Mouse (Mus musculus) erythroblast, adult 5-6 weeks (primary cell): ENCODE data around the gene Mrpl4. TPM values are rescaled to one million over a fixed set of nuclear protein-coding genes. Genes with fewer than 3 reads are reported as not detected.
A peak's percentile ranks its signal among the peaks of the same experiment; 100 is the strongest.
"Not testable (repeated sequence)": the region's sequence is repeated elsewhere in the genome, so short reads cannot be mapped to it uniquely, and the experiment has no call there.

Experiments used
- ATAC-seq: replicated peaks from 2 replicates; pipeline ENCODE4 v1.8.0; 2016; ENCODE audit warnings: moderate number of reproducible peaks, mild to moderate bottlenecking, moderate TSS enrichment, inconsistent platforms; ENCODE audit not compliant: poor library complexity, low FRiP score, severe bottlenecking
- total RNA-seq, 2 experiments: library from RNA; stranded (forward) in 1 of 2; stranded (reverse) in 1 of 2; fragments of 150-400 nt in 1 of 2; fragments of 200-764, 138-1000 nt in 1 of 2; gene quantifications; 2 replicates each; pipeline versions ENCODE4 v1.2.3 to v1.2.4; 2015 to 2017; ENCODE audit warnings: low replicate concordance in 2 of 2

Mrpl4 gene
- total RNA-seq, 2 experiments from 2014 or later = 11.4 to 19.0 TPM

- no peak for ATAC-seq
Observed at GRCm38 (mm10) chr9:21032491-21032890, 30.0 kb downstream of the Mrpl4 start.

GRCm38 (mm10) chr9:21033136-21033535 is 30.6 kb downstream of the Mrpl4 start:
- peak; percentile 44 for ATAC-seq

- no peak for ATAC-seq
Observed at GRCm38 (mm10) chr9:21034481-21035085, 32.0 kb downstream of the Mrpl4 start.

GRCm38 (mm10) chr9:21035586-21035985 is 33.0 kb downstream of the Mrpl4 start:
- ATAC-seq = no peak

- ATAC-seq = no peak
Observed at GRCm38 (mm10) chr9:21036161-21036560, 33.6 kb downstream of the Mrpl4 start.

- no peak for ATAC-seq
Observed at GRCm38 (mm10) chr9:21036666-21037065, 34.1 kb downstream of the Mrpl4 start.

GRCm38 (mm10) chr9:21037481-21037891 is 34.9 kb downstream of the Mrpl4 start:
- no peak for ATAC-seq

GRCm38 (mm10) chr9:21039779-21040178 is 37.2 kb downstream of the Mrpl4 start:
- ATAC-seq = peak; percentile 87

GRCm38 (mm10) chr9:21041308-21041707 is 38.8 kb downstream of the Mrpl4 start:
- ATAC-seq = no peak

- ATAC-seq = no peak
Observed at GRCm38 (mm10) chr9:21043563-21043962, 41.0 kb downstream of the Mrpl4 start.

- not testable (repeated sequence) for ATAC-seq
Observed at GRCm38 (mm10) chr9:21044785-21045184, 42.2 kb downstream of the Mrpl4 start.

- ATAC-seq = no peak
Observed at GRCm38 (mm10) chr9:21045235-21045634, 42.7 kb downstream of the Mrpl4 start.

- peak; percentile 52 for ATAC-seq
Observed at GRCm38 (mm10) chr9:21051578-21051977, 49.0 kb downstream of the Mrpl4 start.

Other genes with a start within 250 kb of the Mrpl4 start
- gene Col5a3, start 187.7 kb upstream of the Mrpl4 start, total RNA-seq (2015; ENCODE audit: low replicate concordance) = not detected in 2 replicates
- gene Col5a3, start 187.7 kb upstream of the Mrpl4 start, total RNA-seq (2017; ENCODE audit: low replicate concordance) = 0.26 TPM in 1 of 2 replicates, not detected in the other
- gene Rdh8, start 184.2 kb upstream of the Mrpl4 start, total RNA-seq (2015; ENCODE audit: low replicate concordance) = not detected in 2 replicates
- gene Rdh8, start 184.2 kb upstream of the Mrpl4 start, total RNA-seq (2017; ENCODE audit: low replicate concordance) = not detected in 2 replicates
- 1.3 and 1.5 TPM in 2 replicates for gene A230050P20Rik, start 134.1 kb upstream of the Mrpl4 start, total RNA-seq (2015; ENCODE audit: low replicate concordance)
- 1.4 and 4.9 TPM in 2 replicates for gene A230050P20Rik, start 134.1 kb upstream of the Mrpl4 start, total RNA-seq (2017; ENCODE audit: low replicate concordance)
- not detected in 2 replicates for gene Angptl6, start 123.0 kb upstream of the Mrpl4 start, total RNA-seq (2015; ENCODE audit: low replicate concordance)
- gene Angptl6, start 123.0 kb upstream of the Mrpl4 start, total RNA-seq (2017; ENCODE audit: low replicate concordance) = not detected in 2 replicates
- 2.3 and 9.8 TPM in 2 replicates for gene Ppan, start 114.6 kb upstream of the Mrpl4 start, total RNA-seq (2015; ENCODE audit: low replicate concordance)
- 13.0 and 15.4 TPM in 2 replicates for gene Ppan, start 114.6 kb upstream of the Mrpl4 start, total RNA-seq (2017; ENCODE audit: low replicate concordance)
- 26.3 and 41.0 TPM in 2 replicates for gene Eif3g, start 104.1 kb upstream of the Mrpl4 start, total RNA-seq (2015; ENCODE audit: low replicate concordance)
- gene Eif3g, start 104.1 kb upstream of the Mrpl4 start, total RNA-seq (2017; ENCODE audit: low replicate concordance) = 23.2 and 23.7 TPM in 2 replicates
- gene Dnmt1, start 42.9 kb upstream of the Mrpl4 start, total RNA-seq (2015; ENCODE audit: low replicate concordance) = 28.1 and 47.9 TPM in 2 replicates
- gene Dnmt1, start 42.9 kb upstream of the Mrpl4 start, total RNA-seq (2017; ENCODE audit: low replicate concordance) = 69.1 and 92.4 TPM in 2 replicates
- gene S1pr2, start 26.0 kb upstream of the Mrpl4 start, total RNA-seq (2015; ENCODE audit: low replicate concordance) = 0.84 and 1.5 TPM in 2 replicates
- gene S1pr2, start 26.0 kb upstream of the Mrpl4 start, total RNA-seq (2017; ENCODE audit: low replicate concordance) = 0.17 and 0.56 TPM in 2 replicates
- 0.84 and 1.2 TPM in 2 replicates for gene Icam1, start 13.2 kb downstream of the Mrpl4 start, total RNA-seq (2015; ENCODE audit: low replicate concordance)
- 2.2 and 2.3 TPM in 2 replicates for gene Icam1, start 13.2 kb downstream of the Mrpl4 start, total RNA-seq (2017; ENCODE audit: low replicate concordance)
- gene Icam4, start 26.6 kb downstream of the Mrpl4 start, total RNA-seq (2015; ENCODE audit: low replicate concordance) = 39.2 and 40.8 TPM in 2 replicates
- gene Icam4, start 26.6 kb downstream of the Mrpl4 start, total RNA-seq (2017; ENCODE audit: low replicate concordance) = 20.6 and 35.8 TPM in 2 replicates
- gene Icam5, start 29.3 kb downstream of the Mrpl4 start, total RNA-seq (2015; ENCODE audit: low replicate concordance) = 0.58 TPM in 1 of 2 replicates, not detected in the other
- gene Icam5, start 29.3 kb downstream of the Mrpl4 start, total RNA-seq (2017; ENCODE audit: low replicate concordance) = 4.7 and 5.4 TPM in 2 replicates
- not detected in 2 replicates for gene Zglp1, start 64.4 kb downstream of the Mrpl4 start, total RNA-seq (2015; ENCODE audit: low replicate concordance)
- not detected in 2 replicates for gene Zglp1, start 64.4 kb downstream of the Mrpl4 start, total RNA-seq (2017; ENCODE audit: low replicate concordance)
- 2.3 TPM in 1 of 2 replicates, not detected in the other for gene Gm49373, start 70.4 kb downstream of the Mrpl4 start, total RNA-seq (2015; ENCODE audit: low replicate concordance)
- gene Gm49373, start 70.4 kb downstream of the Mrpl4 start, total RNA-seq (2017; ENCODE audit: low replicate concordance) = not detected in 2 replicates
- 8.4 TPM in 1 of 2 replicates, not detected in the other for gene Fdx1l, start 70.9 kb downstream of the Mrpl4 start, total RNA-seq (2015; ENCODE audit: low replicate concordance)
- 1.4 and 13.7 TPM in 2 replicates for gene Fdx1l, start 70.9 kb downstream of the Mrpl4 start, total RNA-seq (2017; ENCODE audit: low replicate concordance)
- gene Gm38431, start 89.3 kb downstream of the Mrpl4 start, total RNA-seq (2015; ENCODE audit: low replicate concordance) = 19.4 and 20.9 TPM in 2 replicates
- gene Gm38431, start 89.3 kb downstream of the Mrpl4 start, total RNA-seq (2017; ENCODE audit: low replicate concordance) = 1.8 and 3.6 TPM in 2 replicates
- 4.0 and 11.7 TPM in 2 replicates for gene Raver1, start 89.3 kb downstream of the Mrpl4 start, total RNA-seq (2015; ENCODE audit: low replicate concordance)
- 3.8 and 7.8 TPM in 2 replicates for gene Raver1, start 89.3 kb downstream of the Mrpl4 start, total RNA-seq (2017; ENCODE audit: low replicate concordance)
- gene Tyk2, start 128.5 kb downstream of the Mrpl4 start, total RNA-seq (2015; ENCODE audit: low replicate concordance) = 2.7 and 4.2 TPM in 2 replicates
- gene Tyk2, start 128.5 kb downstream of the Mrpl4 start, total RNA-seq (2017; ENCODE audit: low replicate concordance) = 3.3 and 5.3 TPM in 2 replicates
- 21.9 and 29.8 TPM in 2 replicates for gene Cdc37, start 147.2 kb downstream of the Mrpl4 start, total RNA-seq (2015; ENCODE audit: low replicate concordance)
- gene Cdc37, start 147.2 kb downstream of the Mrpl4 start, total RNA-seq (2017; ENCODE audit: low replicate concordance) = 35.5 and 75.3 TPM in 2 replicates
- gene Pde4a, start 163.0 kb downstream of the Mrpl4 start, total RNA-seq (2015; ENCODE audit: low replicate concordance) = 2.5 and 2.7 TPM in 2 replicates
- gene Pde4a, start 163.0 kb downstream of the Mrpl4 start, total RNA-seq (2017; ENCODE audit: low replicate concordance) = 0.77 and 1.1 TPM in 2 replicates
- gene Keap1, start 236.6 kb downstream of the Mrpl4 start, total RNA-seq (2015; ENCODE audit: low replicate concordance) = 4.6 and 6.9 TPM in 2 replicates
- gene Keap1, start 236.6 kb downstream of the Mrpl4 start, total RNA-seq (2017; ENCODE audit: low replicate concordance) = 6.8 and 8.9 TPM in 2 replicates
- gene S1pr5, start 245.7 kb downstream of the Mrpl4 start, total RNA-seq (2015; ENCODE audit: low replicate concordance) = 1.7 TPM in 1 of 2 replicates, not detected in the other
- 1.1 and 3.2 TPM in 2 replicates for gene S1pr5, start 245.7 kb downstream of the Mrpl4 start, total RNA-seq (2017; ENCODE audit: low replicate concordance)